Mouse (Mus musculus): ENCODE data around the gene Aqp6. TPM values are rescaled to one million over a fixed set of nuclear protein-coding genes. Genes with fewer than 3 reads are reported as not detected.

Gene Aqp6
- not detected in 2 replicates for polyA plus RNA-seq (2011; ENCODE audit: insufficient read depth, insufficient read length, low replicate concordance, missing spikeins)

GRCm38 (mm10) chr15:99600986-99601822 is at the start of gene Aqp6:
Gene Aqp6, plus strand, starts transcription at chr15:99601400.
- TF ChIP-seq CTCF (IDR thresholded peaks at IDR 0.05; ENCODE audit: control insufficient read depth, insufficient read depth, low read length) (no peak), POLR2A (IDR thresholded peaks at IDR 0.05; ENCODE audit: borderline replicate concordance, control insufficient read depth, low read depth, low read length) (no peak)

DNA sequence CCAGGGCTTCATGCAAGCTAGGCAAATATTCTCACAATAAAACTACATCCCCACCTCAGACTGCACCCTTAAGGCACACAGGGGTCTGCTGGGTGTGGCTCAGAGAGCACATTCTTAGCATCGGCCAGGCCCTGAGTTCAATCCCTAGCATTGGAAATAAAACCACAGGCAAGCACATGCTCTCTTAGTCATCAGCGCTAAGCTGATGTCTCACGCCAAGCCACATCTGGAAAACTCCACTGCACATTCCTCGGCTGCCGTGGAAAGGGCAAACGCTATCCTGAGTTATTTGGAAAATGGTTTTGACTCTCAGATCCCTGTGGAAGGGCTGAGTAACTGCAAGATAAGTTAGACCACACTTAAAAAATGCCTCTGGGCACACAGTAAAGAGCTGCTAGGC is 47.4 kb upstream of the Aqp6 start:
- Histone ChIP-seq H3K4me1 (ENCODE audit: control insufficient read depth, insufficient read depth, low read length) (no peaks in the 10 kb centered on the region), H3K4me3 (replicated peaks; ENCODE audit: control insufficient read depth, low read depth, low read length) (no peak overlapping the region), H3K27ac (ENCODE audit: control insufficient read depth, insufficient read depth, low read depth, low read length, poor library complexity) (no peak overlapping the region)
- 80% methylated on average over 6 of the region's 6 CpGs for WGBS
- TF ChIP-seq CTCF (IDR thresholded peaks at IDR 0.05; ENCODE audit: control insufficient read depth, insufficient read depth, low read length) = no peak
- TF ChIP-seq POLR2A (IDR thresholded peaks at IDR 0.05; ENCODE audit: borderline replicate concordance, control insufficient read depth, low read depth, low read length) = no peak

More at GRCm38 (mm10) chr15:99600986-99601822, at the start of gene Aqp6:
- no peaks in the 10 kb centered on the region for H3K4me1 ChIP-seq (ENCODE audit: control insufficient read depth, insufficient read depth, low read length)
- no peak within 1 kb of the TSS for H3K27ac ChIP-seq (ENCODE audit: control insufficient read depth, insufficient read depth, low read depth, low read length, poor library complexity)
- no peak within 1 kb of the TSS for H3K4me3 ChIP-seq (replicated peaks; ENCODE audit: control insufficient read depth, low read depth, low read length)
- 78% methylated on average over 22 of the region's 22 CpGs for WGBS

DNA sequence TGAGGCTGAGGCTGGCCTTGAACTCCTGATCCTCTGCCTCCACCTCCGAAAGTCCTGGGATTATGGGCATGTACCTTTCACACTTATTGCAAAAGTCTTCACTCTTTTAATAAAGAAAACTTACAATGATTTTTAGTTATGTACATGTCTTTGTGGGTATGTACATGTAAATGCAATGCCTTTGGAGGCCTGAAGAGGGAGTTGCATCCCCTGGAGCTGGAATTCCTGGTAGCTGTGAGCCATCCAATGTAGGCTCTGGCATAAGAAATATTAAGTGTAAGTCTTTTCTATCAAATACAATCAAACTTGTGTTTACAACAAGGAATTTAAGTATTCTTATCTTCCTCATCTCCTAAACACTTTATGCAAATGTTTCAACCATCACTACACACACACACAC is 42.3 kb upstream of the Aqp6 start:
- WGBS = 67% methylated on average over 1 of the region's 1 CpGs
- Histone ChIP-seq H3K27ac (ENCODE audit: control insufficient read depth, insufficient read depth, low read depth, low read length, poor library complexity) (no peak overlapping the region), H3K4me3 (replicated peaks; ENCODE audit: control insufficient read depth, low read depth, low read length) (no peak overlapping the region), H3K4me1 (ENCODE audit: control insufficient read depth, insufficient read depth, low read length) (no peaks in the 10 kb centered on the region)
- TF ChIP-seq CTCF (IDR thresholded peaks at IDR 0.05; ENCODE audit: control insufficient read depth, insufficient read depth, low read length) = no peak
- TF ChIP-seq POLR2A (IDR thresholded peaks at IDR 0.05; ENCODE audit: borderline replicate concordance, control insufficient read depth, low read depth, low read length) = no peak

- Histone ChIP-seq H3K27ac (ENCODE audit: control insufficient read depth, insufficient read depth, low read depth, low read length, poor library complexity) (no peak overlapping the region), H3K4me3 (replicated peaks; ENCODE audit: control insufficient read depth, low read depth, low read length) (no peak overlapping the region), H3K4me1 (ENCODE audit: control insufficient read depth, insufficient read depth, low read length) (no peaks in the 10 kb centered on the region)
- WGBS = 74% methylated on average over 10 of the region's 10 CpGs
- no peak for TF ChIP-seq CTCF (IDR thresholded peaks at IDR 0.05; ENCODE audit: control insufficient read depth, insufficient read depth, low read length)
- TF ChIP-seq POLR2A (IDR thresholded peaks at IDR 0.05; ENCODE audit: borderline replicate concordance, control insufficient read depth, low read depth, low read length) = no peak
Measured at GRCm38 (mm10) chr15:99560246-99560645, 41.0 kb upstream of the Aqp6 start.

- H3K4me1 ChIP-seq (ENCODE audit: control insufficient read depth, insufficient read depth, low read length) = no peaks in the 10 kb centered on the region
- no peak overlapping the region for H3K4me3 ChIP-seq (replicated peaks; ENCODE audit: control insufficient read depth, low read depth, low read length)
- no peak for TF ChIP-seq CTCF (IDR thresholded peaks at IDR 0.05; ENCODE audit: control insufficient read depth, insufficient read depth, low read length)
- no peak for TF ChIP-seq POLR2A (IDR thresholded peaks at IDR 0.05; ENCODE audit: borderline replicate concordance, control insufficient read depth, low read depth, low read length)
- 82% methylated on average over 4 of the region's 4 CpGs for WGBS
- H3K27ac ChIP-seq (ENCODE audit: control insufficient read depth, insufficient read depth, low read depth, low read length, poor library complexity) = no peak overlapping the region
Measured at GRCm38 (mm10) chr15:99567371-99567770, 33.8 kb upstream of the Aqp6 start.

- no peak overlapping the region for H3K4me3 ChIP-seq (replicated peaks; ENCODE audit: control insufficient read depth, low read depth, low read length)
- H3K27ac ChIP-seq (ENCODE audit: control insufficient read depth, insufficient read depth, low read depth, low read length, poor library complexity) = no peak overlapping the region
- TF ChIP-seq POLR2A (IDR thresholded peaks at IDR 0.05; ENCODE audit: borderline replicate concordance, control insufficient read depth, low read depth, low read length) (no peak), CTCF (IDR thresholded peaks at IDR 0.05; ENCODE audit: control insufficient read depth, insufficient read depth, low read length) (no peak)
- no peaks in the 10 kb centered on the region for H3K4me1 ChIP-seq (ENCODE audit: control insufficient read depth, insufficient read depth, low read length)
- 70% methylated on average over 6 of the region's 6 CpGs for WGBS
Measured at GRCm38 (mm10) chr15:99568682-99569081, 32.5 kb upstream of the Aqp6 start.

DNA sequence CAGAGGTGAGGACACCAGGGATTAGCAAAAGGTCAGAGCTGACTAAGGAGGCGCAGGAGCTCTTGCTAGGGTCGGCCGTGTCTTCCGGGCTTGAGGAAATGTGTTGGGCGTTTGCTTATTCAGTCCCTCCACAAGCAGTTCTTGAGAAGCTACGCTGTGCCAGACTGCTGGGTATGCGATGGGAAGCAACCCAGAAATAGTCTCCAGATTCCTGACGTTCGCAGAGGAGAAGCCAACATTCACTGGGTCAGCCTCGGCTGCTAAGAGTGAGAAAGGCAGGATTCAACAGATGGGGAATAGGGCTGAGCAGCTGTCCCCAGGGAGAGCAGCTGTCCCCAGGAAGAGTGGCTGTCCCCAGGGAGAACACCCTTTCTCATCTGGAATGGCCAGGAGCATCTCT is 32.1 kb upstream of the Aqp6 start:
- WGBS = 74% methylated on average over 10 of the region's 10 CpGs
- H3K27ac ChIP-seq (ENCODE audit: control insufficient read depth, insufficient read depth, low read depth, low read length, poor library complexity) = no peak overlapping the region
- no peaks in the 10 kb centered on the region for H3K4me1 ChIP-seq (ENCODE audit: control insufficient read depth, insufficient read depth, low read length)
- H3K4me3 ChIP-seq (replicated peaks; ENCODE audit: control insufficient read depth, low read depth, low read length) = no peak overlapping the region
- TF ChIP-seq POLR2A (IDR thresholded peaks at IDR 0.05; ENCODE audit: borderline replicate concordance, control insufficient read depth, low read depth, low read length) (no peak), CTCF (IDR thresholded peaks at IDR 0.05; ENCODE audit: control insufficient read depth, insufficient read depth, low read length) (no peak)

DNA sequence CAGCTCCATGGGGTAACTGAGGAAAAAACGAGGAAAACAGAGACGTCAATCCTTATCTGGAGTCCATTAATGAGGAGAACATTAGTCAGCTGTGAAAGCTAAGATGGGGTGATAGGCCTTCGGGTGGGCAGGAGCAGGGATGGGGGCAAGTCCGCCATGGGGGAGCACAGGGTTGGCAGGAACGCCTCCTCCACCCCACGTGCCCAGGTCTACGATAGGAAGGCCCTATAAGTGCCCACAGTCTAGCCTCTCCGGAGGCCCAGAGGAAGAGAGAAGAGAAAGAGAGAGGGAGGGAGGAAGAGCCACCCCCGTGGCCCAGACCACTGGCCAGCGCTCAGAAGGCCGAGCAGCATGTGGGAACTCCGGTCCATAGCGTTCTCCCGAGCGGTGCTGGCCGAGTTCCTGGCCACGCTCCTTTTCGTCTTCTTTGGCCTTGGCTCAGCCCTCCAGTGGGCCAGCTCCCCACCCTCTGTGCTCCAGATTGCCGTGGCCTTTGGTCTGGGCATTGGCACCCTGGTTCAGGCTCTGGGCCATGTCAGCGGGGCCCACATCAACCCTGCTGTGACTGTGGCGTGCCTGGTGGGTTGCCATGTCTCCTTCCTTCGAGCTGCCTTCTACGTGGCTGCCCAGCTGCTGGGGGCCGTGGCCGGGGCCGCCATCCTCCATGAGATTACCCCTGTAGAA is 22.3 kb upstream of the Aqp6 start, which contains the start of gene Aqp2:
Gene Aqp2, plus strand, starts transcription at position 254 of the 684 bp plus-strand sequence.
- 74% methylated on average over 26 of the region's 26 CpGs for WGBS
- no peak for TF ChIP-seq CTCF (IDR thresholded peaks at IDR 0.05; ENCODE audit: control insufficient read depth, insufficient read depth, low read length)
- no peak for TF ChIP-seq POLR2A (IDR thresholded peaks at IDR 0.05; ENCODE audit: borderline replicate concordance, control insufficient read depth, low read depth, low read length)
- H3K4me1 ChIP-seq (ENCODE audit: control insufficient read depth, insufficient read depth, low read length) = no peaks in the 10 kb centered on the region
- no peak within 1 kb of the TSS for H3K27ac ChIP-seq (ENCODE audit: control insufficient read depth, insufficient read depth, low read depth, low read length, poor library complexity)
- no peak within 1 kb of the TSS for H3K4me3 ChIP-seq (replicated peaks; ENCODE audit: control insufficient read depth, low read depth, low read length)
